In the genomic region with DNA sequence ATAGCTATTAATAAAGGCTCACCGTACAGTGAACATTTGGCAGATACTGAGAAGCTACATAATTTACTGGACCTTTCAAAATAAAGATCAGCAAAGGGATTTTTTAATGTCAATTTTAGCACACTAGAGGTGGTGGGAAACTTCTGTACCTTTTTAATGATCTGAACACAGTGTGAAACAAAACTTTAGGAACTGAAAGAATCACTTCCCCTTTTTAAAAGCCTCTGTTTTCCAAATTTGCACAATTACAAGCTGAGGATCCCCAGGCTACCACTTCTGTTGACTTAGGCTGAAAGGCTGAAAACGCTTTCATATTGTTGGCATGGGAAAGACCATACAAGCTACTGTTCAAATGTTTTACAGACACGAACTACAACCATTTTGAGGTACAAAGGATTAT, we compare ENCODE assay signal across 7 mouse cellular contexts. TPM values are rescaled to one million over a fixed set of nuclear protein-coding genes. Genes with fewer than 3 reads are reported as not detected.
DNase-seq lines count a peak whose midpoint lies in the region; ATAC-seq lines count a peak whose summit lies in the region.

No protein-coding gene starts in this region.

- peak overlapping the region; percentile 25; the same call in 1 of the 2 replicates for H3K27ac ChIP-seq in lung, embryonic 15.5 days
- H3K27ac ChIP-seq in embryonic facial prominence, embryonic 14.5 days (replicated peaks; ENCODE audit: low read depth, low read length) = peak overlapping the region; percentile 81; the same call in 1 of the 2 replicates
- H3K27ac ChIP-seq in limb, embryonic 10.5 days = no peak overlapping the region

- no peaks in the 10 kb centered on the region for H3K36me3 ChIP-seq in lung, embryonic 15.5 days
- H3K36me3 ChIP-seq in embryonic facial prominence, embryonic 14.5 days (ENCODE audit: control insufficient read depth, insufficient read depth, low read length) = no peaks in the 10 kb centered on the region
- no peaks in the 10 kb centered on the region; the same call in 1 of the 2 replicates for H3K36me3 ChIP-seq in limb, embryonic 10.5 days

- no peak for ATAC-seq in lung, embryonic 15.5 days (ENCODE audit: borderline replicate concordance, extremely low read depth, low FRiP score, low TSS enrichment)
- no peak for ATAC-seq in embryonic facial prominence, embryonic 14.5 days (ENCODE audit: low read depth)
- ATAC-seq in neutrophil, adult 5-6 weeks (ENCODE audit: extremely low read depth, insufficient number of reproducible peaks, low FRiP score, poor library complexity, severe bottlenecking) = peak; percentile 55

- H3K4me2 ChIP-seq in lung, embryonic 15.5 days = peak overlapping the region; percentile 81
- peak overlapping the region; percentile 77 for H3K4me2 ChIP-seq in embryonic facial prominence, embryonic 14.5 days (ENCODE audit: low read depth, low read length)

- H3K4me3 ChIP-seq in lung, embryonic 15.5 days = peak overlapping the region; percentile 69
- H3K4me3 ChIP-seq in embryonic facial prominence, embryonic 14.5 days (ENCODE audit: low read depth, low read length) = peak overlapping the region; percentile 76
- H3K4me3 ChIP-seq in limb, embryonic 10.5 days = peak overlapping the region; percentile 80

- no peaks in the 10 kb centered on the region for H3K9me3 ChIP-seq in lung, embryonic 15.5 days
- no peaks in the 10 kb centered on the region for H3K9me3 ChIP-seq in embryonic facial prominence, embryonic 14.5 days (ENCODE audit: control insufficient read depth, low read length)
- H3K9me3 ChIP-seq in limb, embryonic 10.5 days (replicated peaks) = no peaks in the 10 kb centered on the region

- H3K4me1 ChIP-seq in lung, embryonic 15.5 days = peaks cover 20% of the 10 kb centered on the region; the same call in 1 of the 2 replicates
- peaks cover 5% of the 10 kb centered on the region for H3K4me1 ChIP-seq in embryonic facial prominence, embryonic 14.5 days (ENCODE audit: control insufficient read depth, insufficient read depth, low read length)
- peaks cover 30% of the 10 kb centered on the region for H3K4me1 ChIP-seq in limb, embryonic 10.5 days

- no peak for DNase-seq in lung, adult 18-20 months
- no peak for DNase-seq in embryonic facial prominence, embryonic 14.5 days (ENCODE audit: low spot score)
- no peak for DNase-seq in limb, embryonic 10.5 days (ENCODE audit: low spot score)
- no peak for DNase-seq in cerebellum, adult 11-12 months
- DNase-seq in right cerebral cortex, postnatal 36 days (ENCODE audit: low spot score in 2 of 2) = no peak

- peak overlapping the region; percentile 17; the same call in 1 of the 2 replicates for H3K9ac ChIP-seq in lung, embryonic 15.5 days
- H3K9ac ChIP-seq in embryonic facial prominence, embryonic 14.5 days (ENCODE audit: low read depth, low read length) = peak overlapping the region; percentile 94

- H3K27me3 ChIP-seq in lung, embryonic 15.5 days = no peaks in the 10 kb centered on the region
- no peaks in the 10 kb centered on the region for H3K27me3 ChIP-seq in embryonic facial prominence, embryonic 14.5 days (replicated peaks; ENCODE audit: control insufficient read depth, insufficient read depth, low read length)
- no peaks in the 10 kb centered on the region for H3K27me3 ChIP-seq in limb, embryonic 10.5 days (ENCODE audit: low read depth, poor library complexity, severe bottlenecking)

- WGBS in lung, embryonic 15.5 days = 37% methylated on average over 3 of the region's 3 CpGs
- WGBS in embryonic facial prominence, embryonic 14.5 days = 30% methylated on average over 3 of the region's 3 CpGs
- WGBS in limb, embryonic 10.5 days = 62% methylated on average over 3 of the region's 3 CpGs

RNA-seq across cellular contexts. Expression of a gene that starts 56.6 kb away (rescaled TPM):
- 55.4 and 57.6 TPM in 2 replicates for polyA plus RNA-seq in lung, embryonic 15.5 days (2015; fragmentation: Nextera tagmentation; extraction: Ambion mirVana)
- 33.5 and 40.6 TPM in 2 replicates for polyA plus RNA-seq in embryonic facial prominence, embryonic 14.5 days (2014; fragmentation: Nextera tagmentation; extraction: Ambion mirVana)
- polyA plus RNA-seq in limb, embryonic 10.5 days (2016; fragmentation: Nextera tagmentation; extraction: Ambion mirVana) = 53.7 and 67.5 TPM in 2 replicates
- total RNA-seq in neutrophil, adult 5-6 weeks (2017) = 2.6 and 9.6 TPM in 2 replicates
